Mouse (Mus musculus) cerebellum, adult 2 months (tissue): ENCODE measurements around the gene H1foo. TPM values are rescaled to one million over a fixed set of nuclear protein-coding genes. Genes with fewer than 3 reads are reported as not detected.
A peak's percentile ranks its signal among the peaks of the same experiment; 100 is the strongest.

Experiments used
- DNase-seq, 2 experiments: peaks; one replicate each; pipeline ENCODE4 v3.0.0; 2021
- H3K27ac ChIP-seq: fragments of 200-500 bp; 2 replicates; pipeline ENCODE4 v1.5.1; 2012; ENCODE audit warnings: low read length, control low read depth, inconsistent platforms; ENCODE audit not compliant: insufficient read depth
- H3K27me3 ChIP-seq: fragments of 200-500 bp; 2 replicates; pipeline ENCODE4 v1.6.1; 2012; ENCODE audit warnings: inconsistent platforms, mild to moderate bottlenecking, low read length, moderate library complexity; ENCODE audit not compliant: control insufficient read depth, insufficient read depth
- H3K4me1 ChIP-seq: fragments of 200-500 bp; 2 replicates; pipeline ENCODE4 v1.6.1; 2011; ENCODE audit warnings: low read length; ENCODE audit not compliant: control insufficient read depth, insufficient read depth
- H3K4me3 ChIP-seq: fragments of 200-500 bp; replicated peaks from 2 replicates; pipeline ENCODE3; 2011; ENCODE audit warnings: mild to moderate bottlenecking, low read depth, low read length, control low read depth; ENCODE audit not compliant: insufficient read depth
- CTCF ChIP-seq: fragments of 200-500 bp; IDR thresholded peaks from 2 replicates; pipeline ENCODE4 v1.5.1; 2011; ENCODE audit warnings: low read depth, mild to moderate bottlenecking, control low read depth, low read length, moderate library complexity, borderline replicate concordance; ENCODE audit not compliant: insufficient read depth
- POLR2A ChIP-seq: fragments of 200-500 bp; IDR thresholded peaks from 2 replicates; pipeline ENCODE4 v1.6.1; 2011; ENCODE audit warnings: low read length, control low read depth, borderline replicate concordance; ENCODE audit not compliant: insufficient read depth
- WGBS: fragments of 180-500 bp; shearing (Covaris S2); methylation state at CpG from one replicate; pipeline ENCODE4 v1.1.7; 2018; 5-methylcytosine and 5-hydroxymethylcytosine counted together
- polyA plus RNA-seq: library from polyadenylated mRNA; depleted of rRNA; stranded (reverse); fragments of >200 nt; gene quantifications from 2 replicates; pipeline ENCODE4 v1.2.3, GENCODE M21; 2012

H1foo gene
- polyA plus RNA-seq, 1 experiment = not detected

DNA sequence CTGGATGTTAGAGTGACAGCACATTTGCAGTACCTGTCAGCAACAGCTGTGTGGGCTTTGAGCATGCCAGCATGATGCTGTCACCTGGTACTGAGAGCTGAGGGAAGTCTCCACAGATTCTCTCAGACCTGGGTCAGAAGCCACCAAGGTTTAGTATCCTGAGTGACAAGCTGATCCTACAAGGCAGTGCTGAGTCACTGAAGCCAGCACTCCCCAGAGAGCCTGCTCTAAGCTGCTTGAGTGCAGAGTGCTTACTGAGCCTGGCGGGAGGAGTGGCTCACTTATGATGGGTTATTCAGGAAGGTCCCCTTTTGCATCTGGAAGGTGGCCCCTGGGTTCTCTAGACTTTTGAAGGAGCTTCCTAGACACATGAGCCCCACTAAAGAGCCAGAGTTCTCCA lies 38.3 kb upstream of the H1foo start:
- 78% methylated on average over 1 of the region's 1 CpGs for WGBS
- H3K4me1 ChIP-seq = peaks cover 22% of the 10 kb centered on the region
- no peaks in the 10 kb centered on the region for H3K27me3 ChIP-seq
- H3K27ac ChIP-seq = no peak overlapping the region
- DNase-seq = no peak
- TF ChIP-seq CTCF (no peak), POLR2A (no peak)
- no peak overlapping the region for H3K4me3 ChIP-seq

- H3K27ac ChIP-seq = no peak overlapping the region
- WGBS = 60% methylated on average over 2 of the region's 2 CpGs
- H3K27me3 ChIP-seq = no peaks in the 10 kb centered on the region
- H3K4me1 ChIP-seq = peaks cover 21% of the 10 kb centered on the region
- TF ChIP-seq POLR2A (no peak), CTCF (no peak)
- H3K4me3 ChIP-seq = no peak overlapping the region
- DNase-seq = no peak
These were observed 37.9 kb upstream of the H1foo start for GRCm38 (mm10) chr6:115906871-115907270.

DNA sequence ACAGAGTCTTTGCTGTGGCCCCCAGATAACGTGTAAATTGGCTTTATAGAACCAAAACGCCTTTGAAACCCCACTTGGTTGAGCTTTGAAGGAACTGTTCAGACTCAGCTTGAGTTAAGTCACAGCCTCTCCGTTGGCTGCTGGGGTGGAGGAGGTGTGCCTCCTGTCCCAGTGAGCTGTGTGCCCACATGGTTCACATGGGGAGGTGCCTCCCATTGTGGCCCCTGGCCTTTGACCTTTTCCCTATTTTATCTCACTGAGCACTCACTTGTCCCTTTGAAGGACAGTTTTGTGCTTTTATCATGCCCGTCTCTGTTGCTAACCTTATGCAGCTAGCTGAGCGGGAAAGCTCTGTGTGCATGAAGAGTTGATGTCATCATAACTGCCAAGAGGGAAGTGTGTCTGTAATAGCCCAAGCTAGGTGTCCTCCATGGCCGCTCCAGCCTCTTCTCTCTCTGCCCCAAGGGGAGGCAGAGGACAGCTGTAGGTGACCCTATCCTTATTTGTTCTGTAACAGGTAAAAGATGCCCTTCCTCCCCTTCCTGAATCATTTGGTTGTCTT lies 36.2 kb upstream of the H1foo start:
- Histone ChIP-seq H3K27me3 (no peaks in the 10 kb centered on the region), H3K4me3 (no peak overlapping the region), H3K27ac (no peak overlapping the region), H3K4me1 (peaks cover 21% of the 10 kb centered on the region)
- no peak for DNase-seq
- TF ChIP-seq POLR2A = no peak
- no peak for TF ChIP-seq CTCF
- 83% methylated on average over 6 of the region's 6 CpGs for whole genome bisulfite sequencing

GRCm38 (mm10) chr6:115909052-115909451 lies 35.7 kb upstream of the H1foo start:
- 95% methylated on average over 3 of the region's 3 CpGs for WGBS

GRCm38 (mm10) chr6:115909940-115910339 lies 34.8 kb upstream of the H1foo start:
- H3K27me3 ChIP-seq = no peaks in the 10 kb centered on the region
- DNase-seq = peak; percentile 44 to 57
- H3K27ac ChIP-seq = no peak overlapping the region
- WGBS = 35% methylated on average over 8 of the region's 8 CpGs
- no peak overlapping the region for H3K4me3 ChIP-seq
- TF ChIP-seq CTCF = no peak
- peaks cover 36% of the 10 kb centered on the region for H3K4me1 ChIP-seq

More at GRCm38 (mm10) chr6:115909052-115909451, 35.7 kb upstream of the H1foo start:
- Histone ChIP-seq H3K4me3 (no peak overlapping the region), H3K27me3 (no peaks in the 10 kb centered on the region), H3K27ac (no peak overlapping the region), H3K4me1 (peaks cover 27% of the 10 kb centered on the region)
- no peak for TF ChIP-seq POLR2A
- no peak for TF ChIP-seq CTCF
- DNase-seq = no peak

- no peak for TF ChIP-seq CTCF
- TF ChIP-seq POLR2A = no peak
- Histone ChIP-seq H3K4me3 (no peak overlapping the region), H3K4me1 (peaks cover 51% of the 10 kb centered on the region), H3K27ac (no peak overlapping the region), H3K27me3 (no peaks in the 10 kb centered on the region)
- DNase-seq = no peak
- 94% methylated on average over 6 of the region's 6 CpGs for WGBS
These were observed 33.0 kb upstream of the H1foo start for GRCm38 (mm10) chr6:115911763-115912162.

- TF ChIP-seq POLR2A = no peak
- no peak for TF ChIP-seq CTCF
- DNase-seq = no peak
- Histone ChIP-seq H3K27ac (peak overlapping the region; percentile 80), H3K4me1 (peaks cover 55% of the 10 kb centered on the region), H3K27me3 (no peaks in the 10 kb centered on the region), H3K4me3 (no peak overlapping the region)
- 87% methylated on average over 10 of the region's 10 CpGs for WGBS
These were observed 31.3 kb upstream of the H1foo start for GRCm38 (mm10) chr6:115913482-115913881.

- WGBS = 13% methylated on average over 15 of the region's 15 CpGs
- H3K27ac ChIP-seq = peak overlapping the region; percentile 80
- no peak overlapping the region for H3K4me3 ChIP-seq
- peaks cover 55% of the 10 kb centered on the region for H3K4me1 ChIP-seq
- no peaks in the 10 kb centered on the region for H3K27me3 ChIP-seq
- no peak for TF ChIP-seq POLR2A
- no peak for TF ChIP-seq CTCF
- DNase-seq = peak; percentile 73 to 79
These were observed 30.1 kb upstream of the H1foo start for GRCm38 (mm10) chr6:115914511-115915202.
